Mouse (Mus musculus) hindbrain, postnatal 0 days (tissue): Measurements from ENCODE around the gene Mrps18b. TPM values are rescaled to one million over a fixed set of nuclear protein-coding genes. Genes with fewer than 3 reads are reported as not detected.

Experiments
- ATAC-seq: fragments of 200-750 bp; cut with Nextera tagmentation; 2 replicates; pipeline ENCODE4 v1.8.0; 2017; ENCODE audit warnings: mild to moderate bottlenecking, moderate TSS enrichment, moderate library complexity
- DNase-seq: peaks from one replicate; pipeline ENCODE4 v3.0.0-alpha.2; 2015; ENCODE audit warnings: low spot score
- H3K27ac ChIP-seq: fragments of 300-500 bp; sonication (generic); 2 replicates; pipeline ENCODE4 v1.5.1; 2014; ENCODE audit warnings: mild to moderate bottlenecking
- H3K27me3 ChIP-seq: fragments of 300-500 bp; sonication (generic); 2 replicates; pipeline ENCODE4 v1.6.1; 2014; ENCODE audit warnings: low read length, mixed read lengths; ENCODE audit not compliant: insufficient read depth
- H3K36me3 ChIP-seq: fragments of 300-500 bp; sonication (generic); 2 replicates; pipeline ENCODE4 v1.6.1; 2014; ENCODE audit warnings: low read length, mixed read lengths; ENCODE audit not compliant: insufficient read depth
- H3K4me1 ChIP-seq: fragments of 300-500 bp; sonication (generic); 2 replicates; pipeline ENCODE4 v1.6.1; 2014; ENCODE audit warnings: antibody characterized with exemption, low read length, mixed read lengths; ENCODE audit not compliant: insufficient read depth
- H3K4me2 ChIP-seq: fragments of 300-500 bp; sonication (generic); 2 replicates; pipeline ENCODE4 v1.6.1; 2014; ENCODE audit warnings: low read depth, mild to moderate bottlenecking, low read length, moderate library complexity, mixed read lengths
- H3K4me3 ChIP-seq: fragments of 300-500 bp; sonication (generic); 2 replicates; pipeline ENCODE4 v1.5.1; 2014; ENCODE audit warnings: low read length
- H3K9ac ChIP-seq: fragments of 300-500 bp; sonication (generic); replicated peaks from 2 replicates; pipeline ENCODE4 v1.6.1; 2014; ENCODE audit warnings: mild to moderate bottlenecking, low read length, moderate library complexity, mixed read lengths
- H3K9me3 ChIP-seq: fragments of 300-500 bp; sonication (generic); 2 replicates; pipeline ENCODE4 v1.6.1; 2016; ENCODE audit warnings: low read length, mixed read lengths
- CTCF ChIP-seq: IDR thresholded peaks from 2 replicates; pipeline ENCODE4 v1.5.1; 2016; ENCODE audit warnings: antibody characterized with exemption, control low read depth, low read depth
- WGBS: fragments of 180-500 bp; shearing (Covaris S2); extraction: QIAGEN DNeasy Blood & Tissue Kit; methylation state at CpG from one replicate; pipeline ENCODE4 v1.1.7; 2014; 5-methylcytosine and 5-hydroxymethylcytosine counted together
- polyA plus RNA-seq: library from polyadenylated mRNA; unstranded; fragments of >200 nt; fragmentation: Nextera tagmentation; extraction: Ambion mirVana; gene quantifications from 2 replicates; pipeline ENCODE4 v1.2.1, GENCODE M21; 2015
- total RNA-seq: library from RNA; depleted of rRNA; stranded (reverse); fragments of >200 nt; gene quantifications from 2 replicates; pipeline ENCODE4 v1.2.3, GENCODE M21; 2014

Gene Mrps18b
- total and polyA plus RNA-seq, 2 experiments from 2014 or later: 42.9 to 72.2 TPM

GRCm38 (mm10) chr17:35897644-35898573, 18.3 kb downstream of the Mrps18b start:
- ATAC-seq (peak; percentile 49), DNase-seq (no peak)
- peak overlapping the region; percentile 89 for H3K27ac ChIP-seq
- H3K36me3 ChIP-seq: peaks cover 17% of the 10 kb centered on the region
- peak overlapping the region; percentile 88 for H3K9ac ChIP-seq
- TF ChIP-seq CTCF: no peak
- peak overlapping the region; percentile 100 for H3K4me2 ChIP-seq
- no peaks in the 10 kb centered on the region for H3K27me3 ChIP-seq
- peaks cover 6% of the 10 kb centered on the region; the same call in 1 of the 2 replicates for H3K4me1 ChIP-seq
- WGBS: 46% methylated on average over 23 of the region's 23 CpGs
- H3K4me3 ChIP-seq: peak overlapping the region; percentile 79
- H3K9me3 ChIP-seq: no peaks in the 10 kb centered on the region

- DNase-seq: peak; percentile 97
- Histone ChIP-seq H3K9ac (peak within 1 kb of the TSS; percentile 88), H3K36me3 (peaks cover 21% of the 10 kb centered on the region), H3K27ac (peak within 1 kb of the TSS; percentile 89), H3K4me3 (peak within 1 kb of the TSS; percentile 79), H3K27me3 (no peaks in the 10 kb centered on the region), H3K9me3 (no peaks in the 10 kb centered on the region), H3K4me2 (peak within 1 kb of the TSS; percentile 100), H3K4me1 (peaks cover 6% of the 10 kb centered on the region; the same call in 1 of the 2 replicates)
- under 1% methylated on average over 52 of the region's 86 CpGs for WGBS
- ATAC-seq: peak; percentile 95
- no peak for TF ChIP-seq CTCF
Measured at GRCm38 (mm10) chr17:35896781-35897643, 19.2 kb downstream of the Mrps18b start, which contains the start of gene 2310061I04Rik. Gene 2310061I04Rik (minus strand): TSS chr17:35897431.

GRCm38 (mm10) chr17:35887725-35888124, 28.5 kb downstream of the Mrps18b start:
- Histone ChIP-seq H3K9ac (no peak overlapping the region), H3K4me1 (no peaks in the 10 kb centered on the region), H3K4me3 (no peak overlapping the region), H3K27ac (no peak overlapping the region), H3K4me2 (no peak overlapping the region), H3K27me3 (no peaks in the 10 kb centered on the region), H3K36me3 (peaks cover 78% of the 10 kb centered on the region), H3K9me3 (no peaks in the 10 kb centered on the region)
- ATAC-seq (no peak), DNase-seq (no peak)
- TF ChIP-seq CTCF: no peak
- WGBS: 84% methylated on average over 17 of the region's 17 CpGs

DNA sequence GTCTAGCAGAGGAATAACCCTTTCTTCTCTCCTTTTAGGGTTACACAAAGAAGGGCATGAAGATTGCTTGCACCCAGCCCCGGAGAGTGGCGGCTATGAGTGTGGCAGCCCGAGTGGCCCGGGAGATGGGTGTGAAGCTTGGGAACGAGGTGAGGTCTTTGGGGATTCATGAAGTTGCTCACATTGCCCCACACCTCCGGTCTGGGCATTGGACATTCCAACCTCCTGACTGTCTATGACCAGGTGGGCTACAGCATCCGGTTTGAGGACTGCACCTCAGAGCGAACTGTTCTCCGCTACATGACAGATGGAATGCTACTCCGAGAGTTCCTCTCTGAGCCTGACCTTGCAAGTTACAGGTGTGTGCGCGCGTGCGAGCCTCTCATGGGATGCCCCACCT, 32.4 kb downstream of the Mrps18b start:
- no peak for ATAC-seq
- Histone ChIP-seq H3K9ac (no peak overlapping the region), H3K27ac (no peak overlapping the region), H3K4me3 (no peak overlapping the region), H3K27me3 (no peaks in the 10 kb centered on the region), H3K9me3 (no peaks in the 10 kb centered on the region), H3K4me1 (peaks cover 4% of the 10 kb centered on the region; the same call in 1 of the 2 replicates), H3K36me3 (peaks cover 62% of the 10 kb centered on the region), H3K4me2 (no peak overlapping the region)
- 96% methylated on average over 14 of the region's 14 CpGs for WGBS
- DNase-seq: no peak
- no peak for TF ChIP-seq CTCF

- Histone ChIP-seq H3K27me3 (no peaks in the 10 kb centered on the region), H3K9ac (no peak overlapping the region), H3K36me3 (peaks cover 54% of the 10 kb centered on the region), H3K4me2 (no peak overlapping the region), H3K9me3 (no peaks in the 10 kb centered on the region), H3K4me3 (no peak overlapping the region), H3K27ac (no peak overlapping the region), H3K4me1 (peaks cover 4% of the 10 kb centered on the region; the same call in 1 of the 2 replicates)
- TF ChIP-seq CTCF: no peak
- ATAC-seq (no peak), DNase-seq (no peak)
- WGBS: 96% methylated on average over 17 of the region's 17 CpGs
Measured at GRCm38 (mm10) chr17:35882924-35883323, 33.3 kb downstream of the Mrps18b start.

GRCm38 (mm10) chr17:35879245-35880057, 36.7 kb downstream of the Mrps18b start, which contains the start of gene Dhx16:
Gene Dhx16 (plus strand): TSS chr17:35879819.
- ATAC-seq (peak; percentile 94), DNase-seq (peak; percentile 98)
- Histone ChIP-seq H3K9ac (peak within 1 kb of the TSS; percentile 81), H3K36me3 (peaks cover 28% of the 10 kb centered on the region), H3K4me1 (peaks cover 4% of the 10 kb centered on the region; the same call in 1 of the 2 replicates), H3K9me3 (no peaks in the 10 kb centered on the region), H3K4me3 (peak within 1 kb of the TSS; percentile 93), H3K4me2 (peak within 1 kb of the TSS; percentile 83), H3K27ac (peak within 1 kb of the TSS; percentile 77), H3K27me3 (no peaks in the 10 kb centered on the region)
- 6% methylated on average over 66 of the region's 66 CpGs for WGBS
- TF ChIP-seq CTCF: peak; percentile 89
